In the genomic region with DNA sequence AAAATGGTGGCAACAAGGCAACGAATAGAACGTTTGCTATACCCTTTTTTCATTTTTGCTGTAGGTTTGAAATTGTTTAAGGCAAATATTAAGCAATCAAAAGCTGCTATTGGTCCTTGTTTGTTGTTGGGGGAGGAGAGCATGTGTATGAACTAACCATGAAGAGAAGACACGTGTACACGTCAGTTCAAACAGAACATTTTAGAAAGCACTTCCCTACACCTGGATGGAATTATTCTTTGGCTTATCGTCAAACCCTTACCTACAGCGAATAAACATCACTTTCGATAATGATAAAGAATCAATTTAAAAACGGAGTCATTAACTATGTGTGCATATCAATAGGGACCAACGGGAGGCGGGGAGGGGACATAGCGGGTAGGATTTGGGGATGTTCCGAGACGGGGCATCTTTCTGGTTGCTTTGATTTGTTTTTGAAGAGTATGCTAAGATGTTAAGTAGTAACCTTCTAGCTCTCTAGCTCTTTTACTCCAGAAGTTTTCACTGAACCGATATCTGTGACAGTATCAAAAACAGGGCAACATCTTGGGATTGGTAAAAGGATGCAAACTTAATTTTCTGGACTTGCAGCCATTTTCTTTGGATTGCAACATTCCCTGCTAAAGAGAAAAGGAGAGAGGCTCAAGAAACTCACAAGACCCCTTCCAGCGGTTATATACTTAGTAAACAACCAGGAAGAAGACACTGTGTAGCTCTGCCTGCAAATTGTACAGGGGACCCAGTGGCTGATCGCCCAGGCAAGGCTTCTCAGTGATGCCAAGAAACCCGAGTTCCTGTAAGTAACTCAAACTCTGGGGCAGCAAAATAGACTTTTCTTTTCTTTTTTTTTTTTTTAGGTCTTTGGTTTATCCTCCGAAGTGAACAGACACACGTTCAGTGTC, we compare ENCODE assay signal across 9 mouse cellular contexts. TPM values are rescaled to one million over a fixed set of nuclear protein-coding genes. Genes with fewer than 3 reads are reported as not detected.
DNase-seq lines count a peak whose midpoint lies in the region; ATAC-seq and TF ChIP-seq lines count a peak whose summit lies in the region.
"Had no signal": no experiment of that assay in that cellular context is flagged by ENCODE, and none has a peak within 500 bp of the region (broad histone marks: within the 10 kb centered on the region; RNA-seq: fewer than 3 reads in every experiment).

No protein-coding gene starts in this region.

- no peaks in the 10 kb centered on the region for H3K36me3 ChIP-seq in thymus, adult 2 months (ENCODE audit: control insufficient read depth, insufficient read depth, low read length)
- H3K36me3 ChIP-seq in hindbrain, embryonic 16.5 days (ENCODE audit: control insufficient read depth, insufficient read depth, low read length): no peaks in the 10 kb centered on the region
- H3K36me3 ChIP-seq in macrophage (ENCODE audit: inconsistent target): no peaks in the 10 kb centered on the region

- no peak for TF ChIP-seq POLR2A in thymus, adult 2 months (IDR thresholded peaks at IDR 0.05; ENCODE audit: control insufficient read depth, extremely low read depth, insufficient read depth, low read length, poor library complexity)

- TF ChIP-seq CTCF in thymus, adult 2 months (IDR thresholded peaks at IDR 0.05; ENCODE audit: borderline replicate concordance, control insufficient read depth, extremely low read depth, insufficient read depth, low read length, poor library complexity): no peak

- H3K4me2 ChIP-seq in hindbrain, embryonic 16.5 days (ENCODE audit: low read length): peak overlapping the region; percentile 94

- H3K4me1 ChIP-seq in thymus, adult 2 months (replicated peaks; ENCODE audit: control insufficient read depth, insufficient read depth, low read length): peaks cover under 1% of the 10 kb centered on the region
- H3K4me1 ChIP-seq in hindbrain, embryonic 16.5 days (ENCODE audit: control insufficient read depth, insufficient read depth, low read depth, low read length): peaks cover 9% of the 10 kb centered on the region

- no peaks in the 10 kb centered on the region for H3K79me2 ChIP-seq in macrophage (ENCODE audit: inconsistent target)

- peak overlapping the region; percentile 72 for H3K27ac ChIP-seq in thymus, adult 2 months (ENCODE audit: control insufficient read depth, insufficient read depth, low read length)
- H3K27ac ChIP-seq in hindbrain, embryonic 16.5 days (ENCODE audit: low read depth, low read length): peak overlapping the region; percentile 26; the same call in 1 of the 2 replicates
- H3K27ac ChIP-seq in macrophage: peak overlapping the region; percentile 41

- no peak for ATAC-seq in CD4-positive, CD25-positive, alpha-beta regulatory T cell, adult 4 months
- ATAC-seq in hindbrain, embryonic 16.5 days: no peak

- DNase-seq in CD4-positive, CD25-positive, alpha-beta regulatory T cell, adult 2 months (ENCODE audit: low read depth, low spot score): peak; percentile 49
- peak; percentile 20 for DNase-seq in thymus, adult 2 months
- DNase-seq in thymus, postnatal 36 days: no peak
- DNase-seq in adrenal gland, postnatal 10 days: no peak
- no peak for DNase-seq in layer of hippocampus, postnatal 25 days (ENCODE audit: extremely low spot score in 1 of 2, low spot score in 1 of 2)

- no peaks in the 10 kb centered on the region for H3K9me3 ChIP-seq in hindbrain, embryonic 16.5 days (ENCODE audit: control insufficient read depth, low read length)

- WGBS in thymus, adult 2 months: under 1% methylated on average over 19 of the region's 19 CpGs
- WGBS in hindbrain, embryonic 16.5 days: under 1% methylated on average over 19 of the region's 19 CpGs
- WGBS in macrophage (ENCODE audit: missing documents): 1% methylated on average over 19 of the region's 19 CpGs

- H3K27me3 ChIP-seq in thymus, adult 2 months (ENCODE audit: control insufficient read depth, insufficient read depth, low read length): no peaks in the 10 kb centered on the region
- H3K27me3 ChIP-seq in hindbrain, embryonic 16.5 days (replicated peaks; ENCODE audit: control insufficient read depth, insufficient read depth, low read length): no peaks in the 10 kb centered on the region

- H3K4me3 ChIP-seq in thymus, adult 2 months (ENCODE audit: control insufficient read depth, insufficient read depth, low read length): peak overlapping the region; percentile 57
- H3K4me3 ChIP-seq in hindbrain, embryonic 16.5 days (ENCODE audit: low read length): peak overlapping the region; percentile 47
- H3K4me3 ChIP-seq in macrophage (ENCODE audit: inconsistent target): peak overlapping the region; percentile 79

- peak overlapping the region; percentile 62 for H3K9ac ChIP-seq in hindbrain, embryonic 16.5 days (ENCODE audit: low read depth, low read length)

RNA-seq across cellular contexts. Expression of gene Hfe2, which starts 22.5 kb away (rescaled TPM):
- polyA plus RNA-seq in CD4-positive, CD25-positive, alpha-beta regulatory T cell, adult 4 months (2017; shearing (Covaris generic)): under 1 TPM in 1 of 2 experiments, not detected in 1; 0.22 TPM
- polyA plus RNA-seq in thymus, adult 2 months (2012; rRNA removed): 1.3 and 10.4 TPM in 2 replicates
- 3.3 and 3.5 TPM in 2 replicates for polyA plus RNA-seq in hindbrain, embryonic 16.5 days (2015; fragmentation: Nextera tagmentation; extraction: Ambion mirVana)
- total RNA-seq in macrophage (2018; cell fraction: chromatin; rRNA removed): not detected
- not detected for total RNA-seq in macrophage (2018; cell fraction: cytosol; rRNA removed)
- total RNA-seq in macrophage (2018; cell fraction: nucleus; rRNA removed): not detected
- polyA plus RNA-seq in macrophage (2018): not detected in 3 replicates
- total RNA-seq in adrenal gland, postnatal 10 days (2021): 10 to 100 TPM; 14.0 to 29.6 TPM
- total RNA-seq in layer of hippocampus, postnatal 25 days (2021): under 1 TPM in 1 of 2 experiments, not detected in 1; 0.12 TPM

RNA-seq across cellular contexts. Expression of gene BC107364, which starts 50.3 kb away (rescaled TPM):
- polyA plus RNA-seq in CD4-positive, CD25-positive, alpha-beta regulatory T cell, adult 4 months (2017; shearing (Covaris generic)): not detected
- polyA plus RNA-seq in thymus, adult 2 months (2012; rRNA removed): 0.09 and 0.32 TPM in 2 replicates
- polyA plus RNA-seq in hindbrain, embryonic 16.5 days (2015; fragmentation: Nextera tagmentation; extraction: Ambion mirVana): not detected in 2 replicates
- total RNA-seq in macrophage (2018; cell fraction: chromatin; rRNA removed): not detected
- not detected for total RNA-seq in macrophage (2018; cell fraction: cytosol; rRNA removed)
- total RNA-seq in macrophage (2018; cell fraction: nucleus; rRNA removed): not detected
- not detected in 3 replicates for polyA plus RNA-seq in macrophage (2018)
- not detected for total RNA-seq in adrenal gland, postnatal 10 days (2021)
- total RNA-seq in layer of hippocampus, postnatal 25 days (2021): not detected
- total RNA-seq: heart, postnatal 36 days had no signal

RNA-seq across cellular contexts. Expression of gene Txnip, which starts 55.3 kb away (rescaled TPM):
- polyA plus RNA-seq in CD4-positive, CD25-positive, alpha-beta regulatory T cell, adult 4 months (2017; shearing (Covaris generic)): 100 to 1,000 TPM; 376 to 396 TPM
- polyA plus RNA-seq in thymus, adult 2 months (2012; rRNA removed): 587 and 719 TPM in 2 replicates
- polyA plus RNA-seq in hindbrain, embryonic 16.5 days (2015; fragmentation: Nextera tagmentation; extraction: Ambion mirVana): 51.0 and 53.6 TPM in 2 replicates
- total RNA-seq in macrophage (2018; cell fraction: chromatin; rRNA removed): 100 to 1,000 TPM in 9 of 26 experiments, 10 to 100 TPM in 16, 1 to 10 TPM in 1; 8.8 to 741 (median 70.0) TPM
- 100 to 1,000 TPM in 16 of 26 experiments, 10 to 100 TPM in 10; 12.9 to 504 (median 163) TPM for total RNA-seq in macrophage (2018; cell fraction: cytosol; rRNA removed)
- total RNA-seq in macrophage (2018; cell fraction: nucleus; rRNA removed): 100 to 1,000 TPM in 11 of 26 experiments, 10 to 100 TPM in 15; 14.5 to 587 (median 82.2) TPM
- 198 to 536 TPM (median 239 TPM) in 3 replicates for polyA plus RNA-seq in macrophage (2018)
- 100 to 1,000 TPM; 601 to 945 TPM for total RNA-seq in adrenal gland, postnatal 10 days (2021)
- total RNA-seq in layer of hippocampus, postnatal 25 days (2021): 10 to 100 TPM; 20.7 to 25.0 TPM

Comparison
In these comparisons a context has a peak if more than half of its experiments do, and no peak if none do; other contexts are left out.
1. DNase-seq: peak in CD4-positive, CD25-positive, alpha-beta regulatory T cell, adult 2 months (single experiment) and thymus, adult 2 months (single experiment); none in thymus, postnatal 36 days (0 of 2), adrenal gland, postnatal 10 days (single experiment) and layer of hippocampus, postnatal 25 days (0 of 2).
2. Peak in every context shown above with its lines, with median percentiles within 50 percentile points of each other: H3K27ac ChIP-seq and H3K4me3 ChIP-seq.